Mouse (Mus musculus): ENCODE data around the gene Tmem104.

Gene Tmem104

DNA sequence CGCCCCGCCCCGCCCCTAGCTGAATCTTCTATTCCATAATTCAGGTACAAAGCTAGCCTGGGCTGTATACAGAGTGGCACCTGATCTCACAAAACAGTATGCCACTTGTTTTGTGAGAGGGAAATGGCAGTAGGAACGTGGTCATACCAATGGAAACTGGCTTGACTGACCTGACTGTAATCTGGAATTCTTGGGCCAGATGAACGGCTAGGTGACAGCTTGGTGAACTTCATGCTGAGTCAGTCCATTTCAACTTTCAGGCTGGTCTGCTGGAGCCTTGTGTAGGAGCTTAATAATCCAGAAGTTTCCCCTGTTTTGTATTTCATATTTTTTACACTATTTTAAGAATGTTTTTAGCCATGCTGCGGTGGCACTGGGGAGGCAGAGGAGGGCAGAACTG is 90.9 kb downstream of the Tmem104 start:
- DNase-seq (ENCODE audit: low read depth, low spot score) = no peak

GRCm38 (mm10) chr11:115279726-115280125 is 92.4 kb downstream of the Tmem104 start:
- DNase-seq (ENCODE audit: low read depth, low spot score) = no peak

DNA sequence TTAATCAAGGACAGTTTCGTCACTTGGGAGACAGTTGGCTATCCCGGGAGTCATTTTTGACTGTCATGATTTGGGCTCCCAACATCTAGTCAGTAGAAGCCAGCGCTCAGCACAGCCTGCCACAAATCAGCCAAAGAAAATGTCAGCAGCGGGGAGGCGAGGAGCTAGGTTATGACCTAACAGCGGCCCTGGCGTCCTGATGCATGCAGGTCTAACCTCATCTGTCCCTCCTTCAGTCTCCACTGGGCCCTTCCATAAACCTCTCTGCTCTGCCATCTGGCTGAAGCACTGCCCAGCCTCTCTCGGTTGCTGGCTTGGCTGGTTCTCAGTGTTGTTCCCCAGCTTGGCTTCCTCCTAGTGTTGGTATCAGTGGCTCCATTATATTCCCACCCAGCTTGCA is 95.0 kb downstream of the Tmem104 start:
- DNase-seq (ENCODE audit: low read depth, low spot score) = no peak

DNA sequence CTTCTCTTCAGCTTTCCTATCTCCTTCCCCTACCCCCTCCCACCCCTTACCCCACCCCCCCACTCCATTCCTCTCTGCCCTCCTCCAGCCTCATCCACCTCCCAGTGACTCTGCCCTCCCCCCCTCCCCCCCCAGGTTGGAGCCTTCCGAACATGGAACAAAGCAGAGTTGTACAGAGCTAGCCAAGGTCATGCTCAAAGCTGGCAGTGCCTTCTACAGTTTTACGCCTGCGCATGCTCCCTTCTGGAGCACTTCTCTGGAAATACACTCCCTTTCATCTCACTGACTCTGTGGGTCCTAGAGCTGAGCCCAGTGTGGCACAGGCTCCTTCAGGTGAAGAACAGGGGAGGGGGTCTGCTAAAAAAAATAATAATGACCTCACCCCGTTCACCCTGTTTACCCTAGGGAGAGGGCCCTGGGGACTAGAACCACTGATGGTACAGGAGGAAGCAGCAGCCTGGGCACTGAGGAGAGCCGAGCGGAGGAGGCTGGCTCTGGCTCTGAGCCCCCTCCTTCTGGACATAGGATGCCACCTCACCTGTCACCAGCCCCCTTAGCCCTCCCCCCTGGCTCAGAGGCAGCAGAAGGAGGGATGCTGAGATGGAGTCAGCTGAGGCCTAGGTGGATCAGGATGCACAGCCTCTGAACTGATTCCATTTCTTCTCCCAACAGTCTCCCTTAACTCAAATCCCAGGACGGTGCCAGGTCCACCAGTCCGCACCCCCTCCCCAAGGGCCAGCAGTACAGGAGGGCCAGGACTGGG is 95.6 kb downstream of the Tmem104 start:
- no peak for DNase-seq (ENCODE audit: low read depth, low spot score)

- no peak for DNase-seq (ENCODE audit: low read depth, low spot score)
These were observed 96.1 kb downstream of the Tmem104 start for GRCm38 (mm10) chr11:115283486-115283765.

- no peak for DNase-seq (ENCODE audit: low read depth, low spot score)
These were observed 96.8 kb downstream of the Tmem104 start for GRCm38 (mm10) chr11:115283891-115284620.

- DNase-seq (ENCODE audit: low read depth, low spot score) = no peak
These were observed 98.0 kb downstream of the Tmem104 start for GRCm38 (mm10) chr11:115285282-115285681.

- no peak for DNase-seq (ENCODE audit: low read depth, low spot score)
These were observed 99.1 kb downstream of the Tmem104 start for GRCm38 (mm10) chr11:115286201-115286993.

GRCm38 (mm10) chr11:115287386-115287785 is 100.1 kb downstream of the Tmem104 start:
- DNase-seq (ENCODE audit: low read depth, low spot score) = no peak

GRCm38 (mm10) chr11:115288305-115288704 is 101.0 kb downstream of the Tmem104 start:
- no peak for DNase-seq (ENCODE audit: low read depth, low spot score)

GRCm38 (mm10) chr11:115289885-115290284 is 102.6 kb downstream of the Tmem104 start:
- no peak for DNase-seq (ENCODE audit: low read depth, low spot score)

GRCm38 (mm10) chr11:115290314-115290713 is 103.0 kb downstream of the Tmem104 start:
- no peak for DNase-seq (ENCODE audit: low read depth, low spot score)

DNA sequence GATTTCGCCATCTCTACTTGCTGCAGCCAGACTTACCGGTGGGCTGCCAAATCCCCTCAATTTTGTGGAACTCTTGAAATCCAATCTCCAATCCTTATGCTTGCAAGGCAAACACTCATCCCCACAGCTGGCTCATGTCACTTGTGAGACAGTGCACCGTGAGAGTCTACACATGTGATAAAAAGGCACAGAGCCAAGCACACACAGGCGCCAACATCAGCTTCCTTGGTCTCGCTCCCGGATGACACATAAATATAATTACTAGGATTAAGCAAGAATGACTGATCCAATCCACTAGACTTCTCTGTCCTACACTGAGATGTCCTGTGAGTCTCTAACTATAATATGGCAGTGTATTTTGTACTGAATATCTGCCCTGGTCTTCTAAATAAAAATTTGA is 103.6 kb downstream of the Tmem104 start:
- DNase-seq (ENCODE audit: low read depth, low spot score) = no peak

- no peak for DNase-seq (ENCODE audit: low read depth, low spot score)
These were observed 104.2 kb downstream of the Tmem104 start for GRCm38 (mm10) chr11:115291503-115291902.

DNA sequence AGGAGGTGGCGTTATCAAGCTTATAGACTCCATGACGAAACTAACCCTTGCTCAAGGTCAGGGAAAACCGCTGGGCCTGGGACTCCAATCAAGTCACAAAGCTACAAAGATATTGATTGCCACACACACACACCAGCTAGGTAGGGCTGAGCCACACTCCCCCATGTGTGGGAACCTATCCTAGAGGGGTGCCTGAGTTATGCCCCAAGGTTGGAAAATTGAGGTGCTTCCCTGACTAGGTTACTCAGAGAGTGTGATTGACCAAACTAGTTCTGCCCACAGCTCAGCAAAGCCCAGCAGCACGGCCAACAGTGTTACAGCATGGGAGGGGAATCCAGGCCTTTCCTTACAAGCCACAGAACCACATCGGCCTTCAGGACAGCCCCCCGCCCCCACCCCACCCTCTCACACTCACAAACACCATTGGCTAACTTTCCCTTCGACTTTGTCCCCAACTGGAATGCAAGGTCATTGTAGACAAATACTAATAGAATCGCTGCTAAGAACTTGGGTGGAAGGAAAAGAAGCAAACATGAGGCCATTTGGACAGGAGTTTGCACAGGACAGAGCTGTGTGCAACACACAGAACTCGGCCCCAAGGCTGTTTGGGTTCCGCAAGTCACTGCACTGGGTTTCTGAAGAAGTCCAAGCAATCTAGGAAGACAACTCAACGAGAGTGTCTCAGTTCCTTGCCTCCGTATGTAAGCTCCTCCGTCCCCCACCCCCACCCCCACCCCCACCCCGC is 105.5 kb downstream of the Tmem104 start:
- no peak for DNase-seq (ENCODE audit: low read depth, low spot score)

- no peak for DNase-seq (ENCODE audit: low read depth, low spot score)
These were observed 108.7 kb downstream of the Tmem104 start for GRCm38 (mm10) chr11:115295939-115296338.

Measured in CD4-positive, CD25-positive, alpha-beta regulatory T cell, adult 2 months (primary cell).